8 mouse cellular contexts compared by ENCODE assay signal in the genomic region with DNA sequence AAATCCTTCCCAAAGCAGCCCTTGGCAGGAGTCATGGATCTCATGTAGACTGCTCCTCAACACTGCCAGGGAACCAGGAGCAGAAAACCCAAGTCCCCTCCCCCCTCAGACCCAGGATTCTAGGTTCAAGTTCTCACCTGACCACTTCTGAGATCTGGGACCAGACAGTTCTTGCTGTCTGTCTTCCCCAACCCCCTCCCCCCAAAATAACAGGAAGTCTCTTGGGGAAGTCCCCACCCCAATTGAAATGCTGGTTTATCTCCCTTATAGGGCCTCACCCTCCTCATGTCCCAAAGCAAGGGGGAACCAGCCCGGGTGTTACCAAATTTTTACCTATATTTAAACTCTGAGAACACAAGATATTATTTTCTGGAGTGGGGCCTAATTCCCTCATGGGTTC. TPM values are rescaled to one million over a fixed set of nuclear protein-coding genes. Genes with fewer than 3 reads are reported as not detected.
DNase-seq lines count a peak whose midpoint lies in the region; ATAC-seq and TF ChIP-seq lines count a peak whose summit lies in the region.

No protein-coding gene starts in this region.

- whole genome bisulfite sequencing in heart, adult 2 months: 3% methylated on average over 1 of the region's 1 CpGs
- 3% methylated on average over 1 of the region's 1 CpGs for WGBS in thymus, adult 2 months
- 3% methylated on average over 1 of the region's 1 CpGs for WGBS in liver, embryonic 14.5 days (ENCODE audit: insufficient replicate concordance)
- 42% methylated on average over 1 of the region's 1 CpGs for WGBS in stomach, postnatal 0 days

- no peak for ATAC-seq in liver, embryonic 14.5 days (ENCODE audit: insufficient read depth)
- no peak for ATAC-seq in stomach, postnatal 0 days (ENCODE audit: low FRiP score, low TSS enrichment)

- H3K4me3 ChIP-seq in heart, adult 2 months: no peak overlapping the region
- H3K4me3 ChIP-seq in thymus, adult 2 months (ENCODE audit: control insufficient read depth, insufficient read depth, low read length): peak overlapping the region; percentile 91; the same call in 1 of the 2 replicates
- no peak overlapping the region for H3K4me3 ChIP-seq in liver, embryonic 14.5 days (ENCODE audit: insufficient read depth in 1 of 2, low read depth in 2 of 2, low read length in 2 of 2)
- H3K4me3 ChIP-seq in stomach, postnatal 0 days (ENCODE audit: low read depth, low read length): no peak overlapping the region

- TF ChIP-seq CTCF in heart, adult 2 months (IDR thresholded peaks at IDR 0.05): no peak
- TF ChIP-seq CTCF in thymus, adult 2 months (IDR thresholded peaks at IDR 0.05; ENCODE audit: borderline replicate concordance, control insufficient read depth, extremely low read depth, insufficient read depth, low read length, poor library complexity): no peak
- TF ChIP-seq CTCF in liver, embryonic 14.5 days (IDR thresholded peaks at IDR 0.05; ENCODE audit: low read depth): no peak
- TF ChIP-seq CTCF in stomach, postnatal 0 days (IDR thresholded peaks at IDR 0.05; ENCODE audit: low read depth): no peak

- H3K27me3 ChIP-seq in heart, adult 2 months (ENCODE audit: control insufficient read depth, insufficient read depth, low read length): no peaks in the 10 kb centered on the region
- H3K27me3 ChIP-seq in thymus, adult 2 months (ENCODE audit: control insufficient read depth, insufficient read depth, low read length): no peaks in the 10 kb centered on the region
- H3K27me3 ChIP-seq in liver, embryonic 14.5 days (ENCODE audit: control insufficient read depth, insufficient read depth, low read length): no peaks in the 10 kb centered on the region
- no peaks in the 10 kb centered on the region for H3K27me3 ChIP-seq in stomach, postnatal 0 days (ENCODE audit: control insufficient read depth, insufficient read depth, low read length)

- H3K9ac ChIP-seq in heart, adult 2 months (ENCODE audit: low read depth, low read length): no peak overlapping the region
- H3K9ac ChIP-seq in liver, embryonic 14.5 days (replicated peaks): peak overlapping the region; percentile 80
- no peak overlapping the region for H3K9ac ChIP-seq in stomach, postnatal 0 days (ENCODE audit: low read length)

- TF ChIP-seq POLR2A in heart, adult 2 months (IDR thresholded peaks at IDR 0.05; ENCODE audit: insufficient read depth, low read depth, low read length): no peak
- TF ChIP-seq POLR2A in thymus, adult 2 months (IDR thresholded peaks at IDR 0.05; ENCODE audit: control insufficient read depth, extremely low read depth, insufficient read depth, low read length, poor library complexity): no peak

- peak overlapping the region; percentile 87 for H3K4me2 ChIP-seq in liver, embryonic 14.5 days (ENCODE audit: low read depth)
- 0 out of 2 replicates have a peak overlapping the region, but pooled peaks have one; percentile 90 for H3K4me2 ChIP-seq in stomach, postnatal 0 days (replicated peaks; ENCODE audit: low read depth)

- TF ChIP-seq EP300 in heart, adult 2 months (IDR thresholded peaks at IDR 0.05; ENCODE audit: insufficient read depth, low read depth, low read length): no peak
- TF ChIP-seq EP300 in liver, embryonic 14.5 days (IDR thresholded peaks at IDR 0.05; ENCODE audit: low read depth): no peak
- TF ChIP-seq EP300 in stomach, postnatal 0 days (optimal IDR thresholded peaks at IDR 0.05): no peak

- peak overlapping the region; percentile 95 for H3K27ac ChIP-seq in heart, adult 2 months
- H3K27ac ChIP-seq in thymus, adult 2 months (ENCODE audit: control insufficient read depth, insufficient read depth, low read length): peak overlapping the region; percentile 90
- peak overlapping the region; percentile 91 for H3K27ac ChIP-seq in liver, embryonic 14.5 days
- H3K27ac ChIP-seq in stomach, postnatal 0 days (replicated peaks): peak overlapping the region; percentile 93; the same call in 1 of the 2 replicates

- no peaks in the 10 kb centered on the region for H3K9me3 ChIP-seq in liver, embryonic 14.5 days (ENCODE audit: control insufficient read depth, low read length)
- no peaks in the 10 kb centered on the region for H3K9me3 ChIP-seq in stomach, postnatal 0 days (ENCODE audit: control insufficient read depth, low read length)

- DNase-seq in heart, adult 2 months: no peak
- no peak for DNase-seq in heart, postnatal 14 days
- DNase-seq in thymus, adult 2 months: peak; percentile 33
- DNase-seq in thymus, postnatal 0 days (ENCODE audit: low spot score): no peak
- no peak for DNase-seq in liver, embryonic 14.5 days (ENCODE audit: low read depth in 3 of 3, low spot score in 3 of 3)
- no peak for DNase-seq in stomach, postnatal 0 days (ENCODE audit: low spot score)
- no peak for DNase-seq in left cerebral cortex, adult 9 months (ENCODE audit: low spot score in 2 of 2)
- DNase-seq in layer of hippocampus, postnatal 36 days: no peak

- peaks cover 2% of the 10 kb centered on the region; the same call in 1 of the 2 replicates for H3K36me3 ChIP-seq in heart, adult 2 months (ENCODE audit: control insufficient read depth, insufficient read depth, low read length)
- H3K36me3 ChIP-seq in thymus, adult 2 months (ENCODE audit: control insufficient read depth, insufficient read depth, low read length): no peaks in the 10 kb centered on the region
- H3K36me3 ChIP-seq in liver, embryonic 14.5 days (replicated peaks; ENCODE audit: control insufficient read depth, insufficient read depth, low read depth): no peaks in the 10 kb centered on the region
- no peaks in the 10 kb centered on the region for H3K36me3 ChIP-seq in stomach, postnatal 0 days (ENCODE audit: control insufficient read depth, insufficient read depth, low read length)

- peaks cover 6% of the 10 kb centered on the region for H3K4me1 ChIP-seq in heart, adult 2 months (ENCODE audit: control insufficient read depth, insufficient read depth, low read length)
- H3K4me1 ChIP-seq in thymus, adult 2 months (replicated peaks; ENCODE audit: control insufficient read depth, insufficient read depth, low read length): peaks cover 29% of the 10 kb centered on the region
- peaks cover 21 to 34% of the 10 kb centered on the region in 2 experiments for H3K4me1 ChIP-seq in liver, embryonic 14.5 days (replicated peaks; ENCODE audit: control insufficient read depth in 2 of 2, insufficient read depth in 2 of 2, low read length in 1 of 2)
- H3K4me1 ChIP-seq in stomach, postnatal 0 days (replicated peaks; ENCODE audit: control insufficient read depth, insufficient read depth): no peaks in the 10 kb centered on the region; the same call in 1 of the 2 replicates

- intact Hi-C loops in heart, adult 2 months (cut with DNase I): no loop called here
- intact Hi-C loops in heart, postnatal 14 days (cut with DNase I): loop anchor here (5.0 to 10.0 kb wide), 2 partner anchors 70 to 323 kb away; a partner anchor contains a TSS

- peaks cover 2% of the 10 kb centered on the region; the same call in 1 of the 2 replicates for H3K79me2 ChIP-seq in heart, adult 2 months (replicated peaks; ENCODE audit: control insufficient read depth, insufficient read depth, low read length)

RNA-seq across cellular contexts. Expression of a gene that starts 0.9 kb away (rescaled TPM):
- 10 to 100 TPM; 43.0 to 43.2 TPM for total RNA-seq in heart, adult 2 months (2021)
- 92.8 and 105 TPM in 2 replicates for polyA plus RNA-seq in heart, adult 2 months (2012; rRNA removed)
- total RNA-seq in heart, postnatal 14 days (2021): 10 to 100 TPM; 76.1 to 78.7 TPM
- 1,726 and 1,877 TPM in 2 replicates for polyA plus RNA-seq in thymus, adult 2 months (2012; rRNA removed)
- 244 and 341 TPM in 2 replicates for polyA plus RNA-seq in thymus, postnatal 0 days (2015; fragmentation: Nextera tagmentation; extraction: Ambion mirVana)
- 44.2 and 44.3 TPM in 2 replicates for polyA plus RNA-seq in liver, embryonic 14.5 days (2012; rRNA removed)
- polyA plus RNA-seq in liver, embryonic 14.5 days (2014; fragmentation: Nextera tagmentation; extraction: Ambion mirVana): 28.7 and 31.1 TPM in 2 replicates
- 45.2 and 49.9 TPM in 2 replicates for polyA plus RNA-seq in stomach, postnatal 0 days (2015; fragmentation: Nextera tagmentation; extraction: Ambion mirVana)
- total RNA-seq in layer of hippocampus, postnatal 36 days (2021): 10 to 100 TPM; 81.1 to 86.9 TPM

RNA-seq across cellular contexts. Expression of a gene that starts 4.7 kb away (rescaled TPM):
- total RNA-seq in heart, adult 2 months (2021): 1 to 10 TPM; 1.1 to 1.7 TPM
- 5.1 and 15.6 TPM in 2 replicates for polyA plus RNA-seq in heart, adult 2 months (2012; rRNA removed)
- 1 to 10 TPM; 1.3 to 1.5 TPM for total RNA-seq in heart, postnatal 14 days (2021)
- 38.2 and 44.0 TPM in 2 replicates for polyA plus RNA-seq in thymus, adult 2 months (2012; rRNA removed)
- 1.1 and 1.5 TPM in 2 replicates for polyA plus RNA-seq in thymus, postnatal 0 days (2015; fragmentation: Nextera tagmentation; extraction: Ambion mirVana)
- 0.81 and 1.0 TPM in 2 replicates for polyA plus RNA-seq in liver, embryonic 14.5 days (2012; rRNA removed)
- polyA plus RNA-seq in liver, embryonic 14.5 days (2014; fragmentation: Nextera tagmentation; extraction: Ambion mirVana): 1.4 and 2.0 TPM in 2 replicates
- 0.25 and 0.44 TPM in 2 replicates for polyA plus RNA-seq in stomach, postnatal 0 days (2015; fragmentation: Nextera tagmentation; extraction: Ambion mirVana)
- under 1 TPM in 1 of 2 experiments, not detected in 1; 0.43 TPM for total RNA-seq in layer of hippocampus, postnatal 36 days (2021)

RNA-seq across cellular contexts. Expression of a gene that starts 17.7 kb away (rescaled TPM):
- total RNA-seq in heart, adult 2 months (2021): 100 to 1,000 TPM; 505 to 584 TPM
- polyA plus RNA-seq in heart, adult 2 months (2012; rRNA removed): 243 and 256 TPM in 2 replicates
- 100 to 1,000 TPM; 529 to 548 TPM for total RNA-seq in heart, postnatal 14 days (2021)
- 543 and 698 TPM in 2 replicates for polyA plus RNA-seq in thymus, adult 2 months (2012; rRNA removed)
- polyA plus RNA-seq in thymus, postnatal 0 days (2015; fragmentation: Nextera tagmentation; extraction: Ambion mirVana): 2,922 and 3,108 TPM in 2 replicates
- 418 and 615 TPM in 2 replicates for polyA plus RNA-seq in liver, embryonic 14.5 days (2012; rRNA removed)
- 1,649 and 1,654 TPM in 2 replicates for polyA plus RNA-seq in liver, embryonic 14.5 days (2014; fragmentation: Nextera tagmentation; extraction: Ambion mirVana)
- 2,060 and 2,085 TPM in 2 replicates for polyA plus RNA-seq in stomach, postnatal 0 days (2015; fragmentation: Nextera tagmentation; extraction: Ambion mirVana)
- total RNA-seq in layer of hippocampus, postnatal 36 days (2021): 100 to 1,000 TPM; 490 to 494 TPM

RNA-seq across cellular contexts. Expression of a gene that starts 32.0 kb away (rescaled TPM):
- not detected for total RNA-seq in heart, adult 2 months (2021)
- not detected in 2 replicates for polyA plus RNA-seq in heart, adult 2 months (2012; rRNA removed)
- total RNA-seq in heart, postnatal 14 days (2021): not detected
- polyA plus RNA-seq in thymus, adult 2 months (2012; rRNA removed): not detected in 2 replicates
- polyA plus RNA-seq in thymus, postnatal 0 days (2015; fragmentation: Nextera tagmentation; extraction: Ambion mirVana): 0.08 and 0.10 TPM in 2 replicates
- polyA plus RNA-seq in liver, embryonic 14.5 days (2012; rRNA removed): not detected in 2 replicates
- polyA plus RNA-seq in liver, embryonic 14.5 days (2014; fragmentation: Nextera tagmentation; extraction: Ambion mirVana): not detected in 2 replicates
- not detected in 2 replicates for polyA plus RNA-seq in stomach, postnatal 0 days (2015; fragmentation: Nextera tagmentation; extraction: Ambion mirVana)
- total RNA-seq in layer of hippocampus, postnatal 36 days (2021): not detected

RNA-seq across cellular contexts. Expression of a gene that starts 32.1 kb away (rescaled TPM):
- not detected for total RNA-seq in heart, adult 2 months (2021)
- polyA plus RNA-seq in heart, adult 2 months (2012; rRNA removed): 0.12 and 0.53 TPM in 2 replicates
- total RNA-seq in heart, postnatal 14 days (2021): not detected
- 0.15 TPM in 1 of 2 replicates, not detected in the other for polyA plus RNA-seq in thymus, adult 2 months (2012; rRNA removed)
- polyA plus RNA-seq in thymus, postnatal 0 days (2015; fragmentation: Nextera tagmentation; extraction: Ambion mirVana): not detected in 2 replicates
- polyA plus RNA-seq in liver, embryonic 14.5 days (2012; rRNA removed): not detected in 2 replicates
- polyA plus RNA-seq in liver, embryonic 14.5 days (2014; fragmentation: Nextera tagmentation; extraction: Ambion mirVana): not detected in 2 replicates
- not detected in 2 replicates for polyA plus RNA-seq in stomach, postnatal 0 days (2015; fragmentation: Nextera tagmentation; extraction: Ambion mirVana)
- not detected for total RNA-seq in layer of hippocampus, postnatal 36 days (2021)
